Mouse (Mus musculus) thymus, postnatal 0 days (tissue): ENCODE data around the gene Gm7168. TPM values are rescaled to one million over a fixed set of nuclear protein-coding genes. Genes with fewer than 3 reads are reported as not detected.
"Not testable (repeated sequence)": the region's sequence is repeated elsewhere in the genome, so short reads cannot be mapped to it uniquely, and the experiment has no call there.

Source experiments
- DNase-seq: peaks from one replicate; pipeline ENCODE4 v3.0.0-alpha.2; 2015; ENCODE audit warnings: low spot score
- polyA plus RNA-seq: library from polyadenylated mRNA; unstranded; fragments of >200 nt; fragmentation: Nextera tagmentation; extraction: Ambion mirVana; gene quantifications from 2 replicates; pipeline ENCODE4 v1.2.1, GENCODE M21; 2015

Gm7168 gene
- polyA plus RNA-seq = not detected in 2 replicates

- DNase-seq = not testable (repeated sequence)
These were observed at the start of gene Gm7168 for GRCm38 (mm10) chr17:13948073-13948472. Gm7168 (plus strand) TSS chr17:13948373.

DNA sequence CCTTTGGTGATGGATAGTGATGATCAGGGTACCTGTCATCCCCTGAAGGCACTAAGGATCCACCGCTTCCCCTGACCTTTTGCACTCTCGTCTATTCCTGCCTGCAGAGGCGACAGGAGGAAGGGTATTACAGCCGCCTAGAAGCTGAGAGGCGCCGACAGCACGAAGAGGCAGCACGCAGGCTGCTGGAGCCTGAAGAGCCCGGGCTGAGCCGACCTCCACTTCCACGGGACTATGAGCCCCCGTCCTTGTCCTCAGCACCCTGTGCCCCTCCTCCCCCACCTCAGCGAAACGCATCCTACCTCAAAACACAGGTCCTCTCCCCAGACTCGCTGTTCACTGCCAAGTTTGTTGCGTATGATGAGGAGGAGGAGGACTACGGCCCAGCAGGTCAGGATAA, 49.3 kb upstream of the Gm7168 start:
- no peak for DNase-seq

- DNase-seq = no peak
These were observed 48.9 kb upstream of the Gm7168 start for GRCm38 (mm10) chr17:13899241-13899640.

- no peak for DNase-seq
These were observed 44.4 kb upstream of the Gm7168 start for GRCm38 (mm10) chr17:13903793-13904192.

DNA sequence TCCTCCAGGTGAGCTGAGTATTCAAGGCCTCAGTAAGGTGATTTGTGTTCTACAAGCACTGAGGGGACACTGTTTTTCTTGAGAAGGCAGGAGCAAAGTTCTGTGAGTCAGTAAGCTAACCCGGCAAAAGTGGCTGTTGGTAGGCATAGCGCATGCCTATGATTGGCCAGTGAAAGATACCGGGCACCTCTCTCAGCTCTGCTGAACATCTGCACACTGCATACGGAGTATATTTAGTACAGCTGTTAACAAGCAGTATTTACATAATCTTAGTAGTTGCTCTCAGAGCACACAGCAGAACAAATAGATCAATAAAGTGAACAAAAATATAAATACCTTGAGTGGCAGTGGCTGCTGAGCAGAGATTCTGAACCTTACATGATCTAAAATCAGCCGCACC, 41.1 kb upstream of the Gm7168 start:
- no peak for DNase-seq

DNA sequence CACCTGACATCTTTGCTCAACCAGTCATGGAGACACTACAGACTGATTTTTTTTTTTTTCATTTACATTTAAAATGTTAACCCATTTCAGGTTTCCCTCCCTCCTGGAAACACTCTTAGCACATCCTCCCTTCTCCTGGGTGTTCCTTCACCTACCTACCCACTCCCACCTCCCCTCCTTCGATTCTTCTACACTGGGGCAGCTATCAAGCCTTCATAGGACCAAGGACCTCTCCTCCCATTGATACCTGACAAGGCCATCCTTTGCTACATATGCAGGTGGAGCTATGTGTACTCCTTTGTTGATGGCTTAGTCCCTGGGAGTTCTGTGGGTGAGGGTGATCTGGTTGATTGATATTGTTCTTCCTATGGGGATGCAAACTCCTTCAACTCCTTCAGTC, 40.5 kb upstream of the Gm7168 start:
- no peak for DNase-seq

- no peak for DNase-seq
These were observed 34.2 kb upstream of the Gm7168 start for GRCm38 (mm10) chr17:13913951-13914350.

- no peak for DNase-seq
These were observed 33.6 kb upstream of the Gm7168 start for GRCm38 (mm10) chr17:13914531-13914930.

DNA sequence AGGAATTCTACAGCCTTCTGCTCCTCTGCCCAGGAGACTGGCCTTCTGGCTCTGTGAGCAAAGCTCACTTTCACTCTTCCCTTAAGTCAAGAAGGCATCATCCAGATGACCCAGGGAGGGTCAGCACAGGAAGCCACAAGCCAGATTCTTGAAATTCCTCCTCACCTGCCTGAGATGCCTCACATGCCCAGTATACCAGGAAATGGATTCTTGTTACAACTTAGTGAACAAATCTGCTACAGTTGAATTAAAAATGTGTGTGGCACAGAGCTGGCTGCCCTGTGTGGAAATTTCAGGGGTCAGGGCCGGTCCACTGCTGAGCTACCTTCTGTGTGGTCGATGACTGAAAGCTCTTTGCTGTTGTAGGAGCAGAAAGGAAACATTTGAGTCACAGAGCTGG, 27.4 kb upstream of the Gm7168 start:
- no peak for DNase-seq

GRCm38 (mm10) chr17:13923418-13923817, 24.8 kb upstream of the Gm7168 start:
- no peak for DNase-seq

GRCm38 (mm10) chr17:13924588-13924987, 23.6 kb upstream of the Gm7168 start:
- DNase-seq = no peak

- no peak for DNase-seq
These were observed 22.2 kb upstream of the Gm7168 start for GRCm38 (mm10) chr17:13925931-13926330.

- DNase-seq = no peak
These were observed 17.8 kb upstream of the Gm7168 start for GRCm38 (mm10) chr17:13930421-13930820.

- DNase-seq = not testable (repeated sequence)
These were observed 12.8 kb upstream of the Gm7168 start for GRCm38 (mm10) chr17:13935364-13935763.

GRCm38 (mm10) chr17:13937787-13938186, 10.4 kb upstream of the Gm7168 start:
- DNase-seq = no peak

GRCm38 (mm10) chr17:13938652-13939051, 9.5 kb upstream of the Gm7168 start:
- DNase-seq = no peak

DNA sequence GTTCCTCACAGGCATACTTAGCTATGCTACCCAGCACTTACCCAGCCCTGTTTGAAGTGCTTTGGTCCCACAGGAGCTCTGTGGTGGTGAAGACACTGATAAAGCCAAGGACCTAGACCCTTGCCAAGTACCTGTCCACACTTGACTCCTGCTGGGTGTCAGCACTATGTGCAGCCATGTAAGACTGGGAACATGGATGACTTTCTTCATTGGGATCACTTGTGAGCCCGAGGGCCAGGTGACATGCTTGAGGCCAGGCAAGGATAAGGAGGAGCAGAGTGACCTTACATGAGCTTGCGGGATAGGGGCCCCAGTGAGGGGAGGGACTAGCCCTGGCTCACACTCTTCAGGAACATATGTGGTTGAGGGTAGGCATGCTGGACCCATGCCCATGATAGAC, 8.9 kb upstream of the Gm7168 start:
- DNase-seq = not testable (repeated sequence)

- DNase-seq = no peak
These were observed 7.7 kb upstream of the Gm7168 start for GRCm38 (mm10) chr17:13940487-13940886.

- DNase-seq = not testable (repeated sequence)
These were observed 3.4 kb downstream of the Gm7168 start for GRCm38 (mm10) chr17:13951570-13951969.

- DNase-seq = not testable (repeated sequence)
These were observed 10.0 kb downstream of the Gm7168 start for GRCm38 (mm10) chr17:13958129-13958528.

- not testable (repeated sequence) for DNase-seq
These were observed 14.1 kb downstream of the Gm7168 start for GRCm38 (mm10) chr17:13962245-13962644.

- not testable (repeated sequence) for DNase-seq
These were observed 16.9 kb downstream of the Gm7168 start for GRCm38 (mm10) chr17:13965048-13965447.

GRCm38 (mm10) chr17:13969917-13970316, 21.7 kb downstream of the Gm7168 start:
- DNase-seq = not testable (repeated sequence)

GRCm38 (mm10) chr17:13970796-13971195, 22.6 kb downstream of the Gm7168 start:
- DNase-seq = not testable (repeated sequence)
